In genomic region chr19:42050251-42050650, GRCm38 (mm10) we compare ENCODE assay signal across 27 mouse cellular contexts. TPM values are rescaled to one million over a fixed set of nuclear protein-coding genes. Genes with fewer than 3 reads are reported as not detected.
DNase-seq lines count a peak whose midpoint lies in the region; ATAC-seq and TF ChIP-seq lines count a peak whose summit lies in the region.
"Had no signal": no experiment of that assay in that cellular context is flagged by ENCODE, and none has a peak within 500 bp of the region (broad histone marks: within the 10 kb centered on the region; RNA-seq: fewer than 3 reads in every experiment).

No protein-coding gene starts in this region.

- peaks cover 26% of the 10 kb centered on the region for H3K4me1 ChIP-seq in kidney, adult 2 months (ENCODE audit: control insufficient read depth, insufficient read depth, low read length)
- H3K4me1 ChIP-seq in liver, adult 2 months (ENCODE audit: control insufficient read depth, insufficient read depth, low read length) = peaks cover 31% of the 10 kb centered on the region
- no peaks in the 10 kb centered on the region for H3K4me1 ChIP-seq in liver, embryonic 11.5 days (replicated peaks; ENCODE audit: control insufficient read depth, insufficient read depth, low read length)
- H3K4me1 ChIP-seq in liver, embryonic 16.5 days (ENCODE audit: control insufficient read depth, low read depth, low read length) = no peaks in the 10 kb centered on the region; the same call in 1 of the 2 replicates
- H3K4me1 ChIP-seq in liver, postnatal 0 days (ENCODE audit: insufficient read depth) = peaks cover 5% of the 10 kb centered on the region; the same call in 1 of the 2 replicates
- peaks cover 4% of the 10 kb centered on the region for H3K4me1 ChIP-seq in lung, adult 2 months (ENCODE audit: control insufficient read depth, insufficient read depth, low read length)

- no peak for TF ChIP-seq CTCF in kidney, adult 2 months (conservative IDR thresholded peaks at IDR 0.05; ENCODE audit: insufficient read depth, insufficient read length, low read depth, low read length)
- no peak for TF ChIP-seq CTCF in liver, adult 2 months (IDR thresholded peaks at IDR 0.05; ENCODE audit: low read depth, low read length)
- no peak for TF ChIP-seq CTCF in liver, postnatal 0 days (IDR thresholded peaks at IDR 0.05; ENCODE audit: low read depth)
- TF ChIP-seq CTCF in lung, adult 2 months (IDR thresholded peaks at IDR 0.05; ENCODE audit: insufficient read depth, low read length) = no peak

- DNase-seq in kidney, adult 2 months = peak; percentile 74
- DNase-seq in kidney, postnatal 14 days = no peak
- peak; percentile 96 for DNase-seq in liver, adult 2 months (ENCODE audit: extremely low read depth, low read depth, low spot score)
- no peak for DNase-seq in liver, embryonic 11.5 days (ENCODE audit: low spot score)
- DNase-seq in liver = no peak
- DNase-seq in liver, postnatal 0 days = no peak
- DNase-seq in lung, adult 2 months = no peak
- DNase-seq: adrenal gland, adult 2 months; adrenal gland, postnatal 10 days; adrenal gland, postnatal 25 days; cerebellum, adult 11 months; cerebellum, adult 18-20 months; cerebellum, adult 8-10 months; cerebellum, adult 9-11 months; cerebellum, postnatal 14 days; cerebellum, postnatal 36 days; embryo, embryonic 11 days had no signal

- H3K4me2 ChIP-seq in liver, embryonic 11.5 days = no peak overlapping the region
- H3K4me2 ChIP-seq in liver, embryonic 16.5 days (ENCODE audit: low read depth, low read length) = no peak overlapping the region
- no peak overlapping the region for H3K4me2 ChIP-seq in liver, postnatal 0 days (ENCODE audit: low read depth, low read length)
- H3K4me2 ChIP-seq: embryonic facial prominence, embryonic 13.5 days; embryonic facial prominence, embryonic 15.5 days; forebrain, embryonic 12.5 days had no signal

- TF ChIP-seq EP300 in liver, postnatal 0 days (IDR thresholded peaks at IDR 0.05; ENCODE audit: low read depth) = no peak

- ATAC-seq in liver, embryonic 11.5 days (replicated peaks; ENCODE audit: low FRiP score) = no peak
- peak; percentile 52 for ATAC-seq in liver, embryonic 16.5 days (ENCODE audit: low read depth)
- ATAC-seq in liver, postnatal 0 days = peak; percentile 68
- ATAC-seq: forebrain, embryonic 14.5 days had no signal

- peak overlapping the region; percentile 93; the same call in 1 of the 2 replicates for H3K27ac ChIP-seq in kidney, adult 2 months (ENCODE audit: insufficient read depth, low read depth, low read length)
- H3K27ac ChIP-seq in liver, adult 2 months (replicated peaks; ENCODE audit: insufficient read depth, low read depth, low read length) = peak overlapping the region; percentile 96
- H3K27ac ChIP-seq in liver, embryonic 11.5 days (ENCODE audit: low read depth, low read length) = no peak overlapping the region
- H3K27ac ChIP-seq in liver, embryonic 16.5 days (ENCODE audit: low read length) = peak overlapping the region; percentile 78
- peak overlapping the region; percentile 88 for H3K27ac ChIP-seq in liver, postnatal 0 days (ENCODE audit: low read depth)
- H3K27ac ChIP-seq: embryonic facial prominence, embryonic 13.5 days; embryonic facial prominence, embryonic 15.5 days; forebrain, embryonic 10.5 days; forebrain, embryonic 12.5 days had no signal

- no peaks in the 10 kb centered on the region for H3K36me3 ChIP-seq in kidney, adult 2 months (ENCODE audit: control insufficient read depth, insufficient read depth, low read length)
- peaks cover 3% of the 10 kb centered on the region; the same call in 1 of the 2 replicates for H3K36me3 ChIP-seq in liver, adult 2 months (ENCODE audit: control insufficient read depth, insufficient read depth, low read length)
- peaks cover 2% of the 10 kb centered on the region; the same call in 1 of the 2 replicates for H3K36me3 ChIP-seq in liver, embryonic 11.5 days (ENCODE audit: control insufficient read depth, insufficient read depth, low read length)
- H3K36me3 ChIP-seq in liver, embryonic 16.5 days (ENCODE audit: control insufficient read depth, insufficient read depth) = no peaks in the 10 kb centered on the region
- H3K36me3 ChIP-seq in liver, postnatal 0 days (replicated peaks; ENCODE audit: insufficient read depth, low read length) = no peaks in the 10 kb centered on the region
- H3K36me3 ChIP-seq: embryonic facial prominence, embryonic 13.5 days; embryonic facial prominence, embryonic 15.5 days; forebrain, embryonic 10.5 days; forebrain, embryonic 12.5 days had no signal

- H3K4me3 ChIP-seq in kidney, adult 2 months (ENCODE audit: insufficient read depth, low read depth, low read length) = no peak overlapping the region
- H3K4me3 ChIP-seq in liver, adult 2 months (ENCODE audit: insufficient read depth, low read depth, low read length) = no peak overlapping the region
- H3K4me3 ChIP-seq in liver, embryonic 11.5 days (ENCODE audit: low read depth, low read length) = no peak overlapping the region
- H3K4me3 ChIP-seq in liver, embryonic 16.5 days (ENCODE audit: low read depth, low read length) = no peak overlapping the region
- H3K4me3 ChIP-seq in liver, postnatal 0 days (ENCODE audit: low read depth, low read length) = no peak overlapping the region
- no peak overlapping the region for H3K4me3 ChIP-seq in lung, adult 2 months (replicated peaks; ENCODE audit: extremely low read depth, low read depth, low read length)
- H3K4me3 ChIP-seq: embryonic facial prominence, embryonic 13.5 days; embryonic facial prominence, embryonic 15.5 days; erythroblast, embryonic 14.5 days; forebrain, embryonic 10.5 days; forebrain, embryonic 12.5 days had no signal

- H3K9me3 ChIP-seq in liver, embryonic 11.5 days (ENCODE audit: control insufficient read depth, low read length) = no peaks in the 10 kb centered on the region
- H3K9me3 ChIP-seq in liver, embryonic 16.5 days (replicated peaks; ENCODE audit: control insufficient read depth, low read length) = no peaks in the 10 kb centered on the region
- H3K9me3 ChIP-seq in liver, postnatal 0 days (ENCODE audit: low read length) = no peaks in the 10 kb centered on the region
- H3K9me3 ChIP-seq: embryonic facial prominence, embryonic 13.5 days; embryonic facial prominence, embryonic 15.5 days; forebrain, embryonic 10.5 days; forebrain, embryonic 12.5 days had no signal

- 51% methylated on average over 1 of the region's 1 CpGs for WGBS in kidney, adult 2 months
- WGBS in liver, adult 2 months = 15% methylated on average over 1 of the region's 1 CpGs
- 73% methylated on average over 1 of the region's 1 CpGs for WGBS in liver, embryonic 11.5 days
- 37% methylated on average over 1 of the region's 1 CpGs for WGBS in liver, embryonic 16.5 days (ENCODE audit: insufficient replicate concordance)
- 59% methylated on average over 1 of the region's 1 CpGs for WGBS in liver, postnatal 0 days (ENCODE audit: insufficient replicate concordance)
- 92% methylated on average over 1 of the region's 1 CpGs for WGBS in lung, adult 2 months

- no peak for TF ChIP-seq POLR2A in kidney, adult 2 months (IDR thresholded peaks at IDR 0.05; ENCODE audit: low read depth, low read length)
- TF ChIP-seq POLR2A in liver, adult 2 months (IDR thresholded peaks at IDR 0.05; ENCODE audit: extremely low read depth, insufficient read depth, low read length) = no peak
- TF ChIP-seq POLR2A in lung, adult 2 months (IDR thresholded peaks at IDR 0.05; ENCODE audit: borderline replicate concordance, extremely low read depth, low read depth, low read length) = no peak

- H3K9ac ChIP-seq in liver, adult 2 months (ENCODE audit: low read depth, low read length) = no peak overlapping the region
- no peak overlapping the region for H3K9ac ChIP-seq in liver, embryonic 11.5 days (ENCODE audit: low read depth, low read length)
- no peak overlapping the region for H3K9ac ChIP-seq in liver, embryonic 16.5 days (ENCODE audit: low read depth, low read length)
- H3K9ac ChIP-seq in liver, postnatal 0 days (replicated peaks) = no peak overlapping the region
- H3K9ac ChIP-seq: embryonic facial prominence, embryonic 13.5 days; embryonic facial prominence, embryonic 15.5 days; forebrain, embryonic 12.5 days had no signal

- no peaks in the 10 kb centered on the region for H3K27me3 ChIP-seq in kidney, adult 2 months (replicated peaks; ENCODE audit: control insufficient read depth, insufficient read depth, low read length)
- no peaks in the 10 kb centered on the region for H3K27me3 ChIP-seq in liver, adult 2 months (ENCODE audit: control insufficient read depth, insufficient read depth, low read length)
- H3K27me3 ChIP-seq in liver, embryonic 11.5 days (replicated peaks; ENCODE audit: control insufficient read depth, insufficient read depth, low read length) = no peaks in the 10 kb centered on the region
- H3K27me3 ChIP-seq in liver, embryonic 16.5 days (ENCODE audit: control insufficient read depth, insufficient read depth, low read depth, low read length) = no peaks in the 10 kb centered on the region
- no peaks in the 10 kb centered on the region for H3K27me3 ChIP-seq in liver, postnatal 0 days (ENCODE audit: insufficient read depth, low read length)
- H3K27me3 ChIP-seq: embryonic facial prominence, embryonic 13.5 days; embryonic facial prominence, embryonic 15.5 days had no signal

- peaks cover 33% of the 10 kb centered on the region for H3K79me2 ChIP-seq in liver, adult 2 months (ENCODE audit: control insufficient read depth, insufficient read depth, low read length)

RNA-seq across cellular contexts. Expression of gene 4933411K16Rik, which starts 1.8 kb away (rescaled TPM):
- polyA plus RNA-seq in kidney, adult 2 months (2012; rRNA removed) = 3.6 and 5.1 TPM in 2 replicates
- total RNA-seq in liver, adult 2 months (2014; rRNA removed) = 13.9 and 17.1 TPM in 2 replicates
- 3.5 and 7.0 TPM in 2 replicates for polyA plus RNA-seq in liver, adult 2 months (2012; rRNA removed)
- polyA plus RNA-seq in liver, embryonic 11.5 days (2014; fragmentation: Nextera tagmentation; extraction: Ambion mirVana) = 0.13 and 0.40 TPM in 2 replicates
- polyA plus RNA-seq in liver, embryonic 16.5 days (2015; fragmentation: Nextera tagmentation; extraction: Ambion mirVana) = 0.34 and 0.35 TPM in 2 replicates
- 0.18 and 0.40 TPM in 2 replicates for polyA plus RNA-seq in liver, postnatal 0 days (2015; fragmentation: Nextera tagmentation; extraction: Ambion mirVana)
- 1.1 and 1.4 TPM in 2 replicates for polyA plus RNA-seq in lung, adult 2 months (2012; rRNA removed)
- total RNA-seq: common myeloid progenitor, adult 5-6 weeks; MEL had no signal
- polyA plus RNA-seq: embryonic facial prominence, embryonic 11.5 days; embryonic facial prominence, embryonic 13.5 days; erythroblast, embryonic 14.5 days; forebrain, embryonic 10.5 days; forebrain, embryonic 14.5 days had no signal

RNA-seq across cellular contexts. Expression of gene Hoga1, which starts 4.8 kb away (rescaled TPM):
- 167 and 177 TPM in 2 replicates for polyA plus RNA-seq in kidney, adult 2 months (2012; rRNA removed)
- total RNA-seq in liver, adult 2 months (2014; rRNA removed) = 128 and 132 TPM in 2 replicates
- 247 and 290 TPM in 2 replicates for polyA plus RNA-seq in liver, adult 2 months (2012; rRNA removed)
- polyA plus RNA-seq in liver, embryonic 11.5 days (2014; fragmentation: Nextera tagmentation; extraction: Ambion mirVana) = 8.1 and 10.1 TPM in 2 replicates
- polyA plus RNA-seq in liver, embryonic 16.5 days (2015; fragmentation: Nextera tagmentation; extraction: Ambion mirVana) = 62.9 and 70.5 TPM in 2 replicates
- 183 and 190 TPM in 2 replicates for polyA plus RNA-seq in liver, postnatal 0 days (2015; fragmentation: Nextera tagmentation; extraction: Ambion mirVana)
- polyA plus RNA-seq in lung, adult 2 months (2012; rRNA removed) = 7.6 and 8.7 TPM in 2 replicates
- total RNA-seq: common myeloid progenitor, adult 5-6 weeks had no signal
- polyA plus RNA-seq: erythroblast, embryonic 14.5 days had no signal

RNA-seq across cellular contexts. Expression of gene Ankrd2, which starts 14.5 kb away (rescaled TPM):
- polyA plus RNA-seq in kidney, adult 2 months (2012; rRNA removed) = 0.14 and 2.2 TPM in 2 replicates
- total RNA-seq in liver, adult 2 months (2014; rRNA removed) = 1.1 and 1.2 TPM in 2 replicates
- 0.37 and 0.65 TPM in 2 replicates for polyA plus RNA-seq in liver, adult 2 months (2012; rRNA removed)
- polyA plus RNA-seq in liver, embryonic 11.5 days (2014; fragmentation: Nextera tagmentation; extraction: Ambion mirVana) = not detected in 2 replicates
- polyA plus RNA-seq in liver, embryonic 16.5 days (2015; fragmentation: Nextera tagmentation; extraction: Ambion mirVana) = 0.07 and 0.15 TPM in 2 replicates
- 0.22 and 1.1 TPM in 2 replicates for polyA plus RNA-seq in liver, postnatal 0 days (2015; fragmentation: Nextera tagmentation; extraction: Ambion mirVana)
- polyA plus RNA-seq in lung, adult 2 months (2012; rRNA removed) = 0.14 and 0.20 TPM in 2 replicates
- total RNA-seq: common myeloid progenitor, adult 5-6 weeks; MEL had no signal
- polyA plus RNA-seq: embryonic facial prominence, embryonic 11.5 days; erythroblast, embryonic 14.5 days; forebrain, embryonic 10.5 days had no signal

RNA-seq across cellular contexts. Expression of gene Morn4, which starts 35.9 kb away (rescaled TPM):
- 25.9 and 26.3 TPM in 2 replicates for polyA plus RNA-seq in kidney, adult 2 months (2012; rRNA removed)
- 0.09 and 0.13 TPM in 2 replicates for total RNA-seq in liver, adult 2 months (2014; rRNA removed)
- polyA plus RNA-seq in liver, adult 2 months (2012; rRNA removed) = 0.27 and 0.44 TPM in 2 replicates
- 9.3 and 10.5 TPM in 2 replicates for polyA plus RNA-seq in liver, embryonic 11.5 days (2014; fragmentation: Nextera tagmentation; extraction: Ambion mirVana)
- 1.1 TPM in 2 replicates for polyA plus RNA-seq in liver, embryonic 16.5 days (2015; fragmentation: Nextera tagmentation; extraction: Ambion mirVana)
- polyA plus RNA-seq in liver, postnatal 0 days (2015; fragmentation: Nextera tagmentation; extraction: Ambion mirVana) = 0.54 and 0.63 TPM in 2 replicates
- polyA plus RNA-seq in lung, adult 2 months (2012; rRNA removed) = 7.1 and 9.0 TPM in 2 replicates

RNA-seq across cellular contexts. Expression of gene Pi4k2a, which starts 40.0 kb away (rescaled TPM):
- polyA plus RNA-seq in kidney, adult 2 months (2012; rRNA removed) = 41.7 and 45.4 TPM in 2 replicates
- 20.2 and 23.8 TPM in 2 replicates for total RNA-seq in liver, adult 2 months (2014; rRNA removed)
- polyA plus RNA-seq in liver, adult 2 months (2012; rRNA removed) = 43.3 and 46.1 TPM in 2 replicates
- 17.6 and 18.1 TPM in 2 replicates for polyA plus RNA-seq in liver, embryonic 11.5 days (2014; fragmentation: Nextera tagmentation; extraction: Ambion mirVana)
- 2.9 and 4.0 TPM in 2 replicates for polyA plus RNA-seq in liver, embryonic 16.5 days (2015; fragmentation: Nextera tagmentation; extraction: Ambion mirVana)
- 16.1 and 18.3 TPM in 2 replicates for polyA plus RNA-seq in liver, postnatal 0 days (2015; fragmentation: Nextera tagmentation; extraction: Ambion mirVana)
- 29.1 and 34.8 TPM in 2 replicates for polyA plus RNA-seq in lung, adult 2 months (2012; rRNA removed)

Comparison
In these comparisons a context has a peak if more than half of its experiments do, and no peak if none do; other contexts are left out.
1. DNase-seq: peak in kidney, adult 2 months (single experiment) and liver, adult 2 months (single experiment); none in kidney, postnatal 14 days (single experiment), liver, embryonic 11.5 days (single experiment), liver (single experiment), liver, postnatal 0 days (single experiment) and lung, adult 2 months (single experiment).